Mouse (Mus musculus) lung, embryonic 16.5 days (tissue): ENCODE data around the gene Snta1. TPM values are rescaled to one million over a fixed set of nuclear protein-coding genes. Genes with fewer than 3 reads are reported as not detected.

Experiments used
- ATAC-seq: fragments of 200-750 bp; cut with Nextera tagmentation; 2 replicates; pipeline ENCODE4 v1.8.0; 2017; ENCODE audit warnings: low read depth, mild to moderate bottlenecking, moderate library complexity
- H3K27ac ChIP-seq: fragments of 300-500 bp; sonication (generic); 2 replicates; pipeline ENCODE4 v1.5.1; 2014; ENCODE audit warnings: mild to moderate bottlenecking, control low read depth, low read length
- H3K27me3 ChIP-seq: fragments of 300-500 bp; sonication (generic); 2 replicates; pipeline ENCODE4 v1.6.1; 2014; ENCODE audit warnings: low read depth, low read length, mixed read lengths; ENCODE audit not compliant: control insufficient read depth, insufficient read depth
- H3K36me3 ChIP-seq: fragments of 300-500 bp; sonication (generic); 2 replicates; pipeline ENCODE4 v1.6.1; 2014; ENCODE audit warnings: low read length; ENCODE audit not compliant: control insufficient read depth, insufficient read depth
- H3K4me1 ChIP-seq: fragments of 300-500 bp; sonication (generic); replicated peaks from 2 replicates; pipeline ENCODE4 v1.6.1; 2014; ENCODE audit warnings: low read length, mixed read lengths; ENCODE audit not compliant: control insufficient read depth, insufficient read depth
- H3K4me2 ChIP-seq: fragments of 300-500 bp; sonication (generic); 2 replicates; pipeline ENCODE4 v1.6.1; 2014; ENCODE audit warnings: low read depth, low read length, control low read depth
- H3K4me3 ChIP-seq: fragments of 300-500 bp; sonication (generic); 2 replicates; pipeline ENCODE4 v1.5.1; 2014; ENCODE audit warnings: mild to moderate bottlenecking, low read length, control low read depth
- H3K9ac ChIP-seq: fragments of 300-500 bp; sonication (generic); 2 replicates; pipeline ENCODE4 v1.6.1; 2014; ENCODE audit warnings: low read length, control low read depth
- H3K9me3 ChIP-seq: fragments of 300-500 bp; sonication (generic); 2 replicates; pipeline ENCODE4 v1.6.1; 2016; ENCODE audit warnings: low read length; ENCODE audit not compliant: control insufficient read depth
- WGBS: fragments of 180-500 bp; shearing (Covaris S2); extraction: QIAGEN DNeasy Blood & Tissue Kit; methylation state at CpG from one replicate; pipeline ENCODE4 v1.1.7; 2014; 5-methylcytosine and 5-hydroxymethylcytosine counted together
- polyA plus RNA-seq: library from polyadenylated mRNA; unstranded; fragments of >200 nt; fragmentation: Nextera tagmentation; extraction: Ambion mirVana; gene quantifications from 2 replicates; pipeline ENCODE4 v1.2.1, GENCODE M21; 2015

The Snta1 gene
- polyA plus RNA-seq = 8.2 and 8.4 TPM in 2 replicates

DNA sequence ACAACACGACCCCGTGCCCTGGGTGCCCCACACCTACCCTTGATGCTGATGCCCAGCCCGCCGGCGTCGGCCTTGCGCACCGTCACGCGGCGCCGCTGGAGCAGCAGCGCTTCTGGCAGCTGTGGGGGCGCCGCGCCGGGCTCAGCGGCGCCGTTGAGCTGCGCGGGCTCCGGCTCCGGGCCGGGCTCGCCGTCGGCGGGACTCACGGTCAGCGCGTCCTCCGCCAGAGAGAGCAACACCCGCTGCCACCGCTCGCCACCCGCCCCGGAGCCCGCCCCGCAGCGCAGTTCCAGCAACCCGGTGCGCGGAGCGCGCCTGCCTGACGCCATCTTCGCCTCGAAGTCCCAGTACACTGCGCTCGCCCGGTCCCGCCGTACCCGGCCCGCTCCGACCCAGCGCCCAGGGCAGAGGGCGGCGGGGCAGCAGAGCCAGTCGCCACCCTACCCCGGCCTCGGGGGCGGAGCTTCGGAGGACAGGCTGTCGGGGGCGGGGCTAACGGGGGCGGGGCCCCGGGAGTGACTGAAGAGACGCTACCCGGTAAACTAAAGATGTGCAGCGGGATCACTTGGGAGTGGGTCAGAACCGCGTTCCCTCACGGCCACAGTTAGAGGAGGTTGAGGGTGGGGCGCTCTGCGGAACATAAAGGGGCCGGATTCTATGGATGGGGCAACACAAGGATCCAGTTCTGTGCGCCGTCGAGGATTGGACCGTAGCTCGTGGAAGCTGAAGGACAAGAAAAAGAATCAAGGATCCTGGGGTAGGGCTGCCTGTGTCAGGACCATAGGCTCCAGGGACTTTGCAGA, at the start of gene Snta1:
Gene Snta1 (minus strand): TSS at position 457 of the 803 bp plus-strand sequence.
- ATAC-seq = peak; percentile 91
- no peaks in the 10 kb centered on the region for H3K36me3 ChIP-seq
- peak within 1 kb of the TSS; percentile 85 for H3K4me2 ChIP-seq
- peak within 1 kb of the TSS; percentile 15; the same call in 1 of the 2 replicates for H3K27ac ChIP-seq
- peak within 1 kb of the TSS; percentile 64 for H3K4me3 ChIP-seq
- H3K9me3 ChIP-seq = no peaks in the 10 kb centered on the region
- H3K27me3 ChIP-seq = no peaks in the 10 kb centered on the region; the same call in 1 of the 2 replicates
- peak within 1 kb of the TSS; percentile 70 for H3K9ac ChIP-seq
- H3K4me1 ChIP-seq = peaks cover 8% of the 10 kb centered on the region
- 1% methylated on average over 64 of the region's 84 CpGs for WGBS

DNA sequence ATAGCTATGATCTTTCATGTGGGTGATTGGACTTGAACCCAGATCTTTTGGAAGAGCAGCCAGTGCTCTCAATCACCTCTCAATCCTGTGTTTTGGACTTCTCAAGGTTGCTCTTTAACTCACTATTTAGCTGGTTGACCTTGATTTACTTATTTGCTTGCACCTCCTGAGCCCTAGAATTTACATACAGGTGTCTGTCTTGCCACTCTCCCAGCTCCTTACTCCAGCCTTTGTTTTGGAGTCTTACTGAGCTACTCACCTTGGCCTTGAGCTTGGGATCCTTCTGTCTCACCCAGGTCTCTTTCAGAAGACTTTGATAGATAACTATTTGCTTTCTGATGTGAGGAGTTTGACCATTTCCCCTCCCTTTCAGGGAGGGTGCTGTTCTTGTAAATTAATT, 48.7 kb upstream of the Snta1 start:
- no peaks in the 10 kb centered on the region for H3K27me3 ChIP-seq
- no peak for ATAC-seq
- H3K4me2 ChIP-seq = no peak overlapping the region
- no peak overlapping the region for H3K4me3 ChIP-seq
- no peak overlapping the region for H3K9ac ChIP-seq
- no peaks in the 10 kb centered on the region for H3K9me3 ChIP-seq
- H3K4me1 ChIP-seq = peaks cover 21% of the 10 kb centered on the region
- H3K27ac ChIP-seq = no peak overlapping the region
- no peaks in the 10 kb centered on the region for H3K36me3 ChIP-seq

DNA sequence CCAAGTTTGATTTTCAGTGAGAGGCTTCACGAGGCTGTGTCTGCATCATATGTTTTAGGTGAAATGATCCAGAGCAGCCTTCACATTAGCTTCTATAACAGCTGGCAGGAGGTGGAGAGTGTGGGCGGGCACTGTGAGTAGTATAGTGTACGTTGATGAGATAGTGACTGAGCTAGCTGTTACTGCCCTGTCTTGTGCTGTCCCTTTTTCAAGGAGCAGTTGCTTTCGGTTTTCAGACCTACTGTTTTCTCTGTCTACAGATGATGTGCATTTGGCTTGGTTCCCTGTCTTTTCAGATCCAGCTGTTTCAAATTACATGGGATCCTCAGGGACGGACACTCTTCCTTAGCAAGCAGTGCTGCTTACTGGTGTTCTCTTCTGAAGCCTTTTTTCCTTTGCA, 47.9 kb upstream of the Snta1 start:
- H3K27me3 ChIP-seq = no peaks in the 10 kb centered on the region

DNA sequence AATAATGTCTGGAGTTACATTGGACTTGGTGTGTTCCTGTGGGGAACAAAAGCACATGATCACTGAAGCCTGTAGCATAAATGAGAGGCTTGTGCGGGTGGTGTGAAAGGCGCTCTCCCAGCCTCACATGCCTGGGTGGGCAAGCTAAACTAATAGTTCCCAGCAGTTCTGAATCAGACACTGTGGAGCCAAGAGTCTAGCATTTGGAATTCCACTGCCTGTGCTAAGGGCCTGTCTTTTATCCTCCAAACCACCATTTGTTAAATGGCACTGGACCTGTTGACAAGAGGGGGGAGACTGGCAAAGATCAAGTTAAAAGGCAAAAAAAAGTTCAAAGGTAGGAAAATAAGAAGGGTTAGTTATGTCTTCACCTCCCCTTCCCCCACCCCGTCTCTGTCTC, 46.7 kb upstream of the Snta1 start:
- H3K27me3 ChIP-seq = no peaks in the 10 kb centered on the region
- H3K36me3 ChIP-seq = no peaks in the 10 kb centered on the region
- no peak for ATAC-seq
- H3K4me2 ChIP-seq = no peak overlapping the region
- H3K4me3 ChIP-seq = no peak overlapping the region
- no peaks in the 10 kb centered on the region for H3K9me3 ChIP-seq
- H3K4me1 ChIP-seq = peaks cover 15% of the 10 kb centered on the region
- no peak overlapping the region for H3K27ac ChIP-seq
- WGBS = 76% methylated on average over 3 of the region's 3 CpGs
- no peak overlapping the region for H3K9ac ChIP-seq

More for the DNA sequence above, 47.9 kb upstream of the Snta1 start:
- WGBS = 40% methylated on average over 5 of the region's 5 CpGs
- no peaks in the 10 kb centered on the region for H3K36me3 ChIP-seq
- H3K9ac ChIP-seq = no peak overlapping the region
- H3K4me1 ChIP-seq = peaks cover 21% of the 10 kb centered on the region
- peak overlapping the region; percentile 15; the same call in 1 of the 2 replicates for H3K4me3 ChIP-seq
- peak overlapping the region; percentile 36 for H3K4me2 ChIP-seq
- ATAC-seq = peak; percentile 84
- peak overlapping the region; percentile 4 for H3K27ac ChIP-seq
- H3K9me3 ChIP-seq = no peaks in the 10 kb centered on the region

DNA sequence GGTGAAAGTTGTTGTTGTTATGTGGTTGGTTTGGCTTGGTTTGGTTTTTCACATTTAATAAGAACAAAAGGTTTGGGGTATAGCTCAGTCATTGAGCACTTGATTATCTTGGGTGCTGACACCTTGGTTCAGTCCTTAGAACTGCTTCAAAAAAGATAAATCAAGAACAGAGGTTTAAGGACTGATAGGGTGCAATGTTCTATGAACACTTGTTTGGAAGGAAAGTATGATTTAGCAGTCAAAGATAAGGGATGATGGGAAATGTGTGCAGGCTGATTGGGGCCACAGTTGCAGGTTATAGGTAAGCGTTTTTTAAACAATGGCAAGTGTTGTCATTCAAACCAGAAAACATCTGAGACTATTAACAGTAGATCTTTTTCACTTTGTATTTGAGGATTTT, 46.2 kb upstream of the Snta1 start:
- Histone ChIP-seq H3K4me1 (peaks cover 15% of the 10 kb centered on the region), H3K36me3 (no peaks in the 10 kb centered on the region), H3K27ac (no peak overlapping the region), H3K9ac (no peak overlapping the region), H3K9me3 (no peaks in the 10 kb centered on the region), H3K27me3 (no peaks in the 10 kb centered on the region), H3K4me2 (no peak overlapping the region), H3K4me3 (no peak overlapping the region)
- no peak for ATAC-seq
- 54% methylated on average over 1 of the region's 1 CpGs for WGBS

DNA sequence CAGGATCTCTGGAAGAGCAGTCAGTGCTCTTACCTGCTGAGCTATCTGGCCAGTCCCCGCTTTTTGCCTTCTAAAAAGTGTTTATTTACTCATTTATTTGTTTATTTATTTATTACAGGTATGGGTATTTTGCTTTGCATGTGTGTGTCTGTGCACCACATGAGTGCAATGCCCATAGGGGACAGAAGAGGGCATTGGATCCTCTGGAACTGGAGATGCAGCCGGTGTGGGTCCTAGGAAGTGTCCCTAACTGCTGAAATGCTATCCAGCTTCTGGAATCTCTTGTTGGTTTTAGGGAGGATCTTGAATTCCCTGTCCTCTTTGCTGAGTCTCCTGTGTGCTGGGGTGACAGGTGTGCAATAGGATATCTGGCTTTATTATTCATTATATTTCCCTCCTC, 45.1 kb upstream of the Snta1 start:
- no peak overlapping the region for H3K4me3 ChIP-seq
- H3K27me3 ChIP-seq = no peaks in the 10 kb centered on the region
- no peaks in the 10 kb centered on the region for H3K9me3 ChIP-seq
- H3K36me3 ChIP-seq = peaks cover under 1% of the 10 kb centered on the region; the same call in 1 of the 2 replicates
- H3K4me1 ChIP-seq = peaks cover 15% of the 10 kb centered on the region
- no peak overlapping the region for H3K9ac ChIP-seq
- no peak for ATAC-seq
- no peak overlapping the region for H3K27ac ChIP-seq
- H3K4me2 ChIP-seq = no peak overlapping the region
- 92% methylated on average over 2 of the region's 2 CpGs for WGBS

DNA sequence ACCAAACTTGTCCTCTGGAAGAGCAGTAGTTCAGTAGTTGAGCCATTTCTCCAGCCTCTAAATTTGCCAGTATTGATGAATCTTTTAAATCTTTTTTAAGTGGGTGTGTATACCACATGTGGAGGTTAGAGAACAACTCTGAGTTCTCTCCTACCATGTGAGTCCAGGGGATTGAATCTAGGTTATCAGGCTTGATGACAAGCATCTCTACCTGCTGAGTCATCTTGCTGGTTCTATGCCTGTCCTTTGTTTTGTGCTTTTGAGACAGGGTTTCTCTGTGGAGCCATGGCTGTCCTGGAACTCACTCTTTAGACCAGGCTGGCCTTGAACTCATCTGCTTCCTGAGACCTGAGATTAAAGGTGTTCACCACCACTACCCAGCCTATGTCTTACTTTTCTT, 40.7 kb upstream of the Snta1 start:
- H3K9ac ChIP-seq = no peak overlapping the region
- H3K36me3 ChIP-seq = peaks cover 2% of the 10 kb centered on the region; the same call in 1 of the 2 replicates
- no peaks in the 10 kb centered on the region for H3K4me1 ChIP-seq
- no peak overlapping the region for H3K27ac ChIP-seq
- H3K27me3 ChIP-seq = no peaks in the 10 kb centered on the region
- no peak for ATAC-seq
- no peak overlapping the region for H3K4me2 ChIP-seq
- no peaks in the 10 kb centered on the region for H3K9me3 ChIP-seq
- H3K4me3 ChIP-seq = no peak overlapping the region

DNA sequence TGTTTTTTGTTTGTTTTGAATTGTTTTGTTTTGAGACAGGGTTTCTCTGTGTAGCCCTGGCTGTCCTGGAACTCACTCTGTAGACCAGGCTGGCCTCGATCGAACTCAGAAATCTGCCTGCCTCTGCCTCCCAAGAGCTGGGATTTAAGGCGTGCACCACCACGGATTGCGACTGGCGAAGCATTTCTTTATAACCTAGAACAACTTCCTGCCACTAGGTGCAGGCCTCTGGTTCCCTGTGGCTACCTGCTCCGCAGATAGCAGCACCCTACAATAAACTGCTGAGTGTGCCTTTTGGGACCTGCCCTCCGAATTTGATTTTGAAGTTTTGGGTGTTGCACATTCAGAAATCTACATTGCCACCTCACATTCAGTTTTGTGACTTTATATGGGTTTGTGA, 39.9 kb upstream of the Snta1 start:
- H3K9me3 ChIP-seq = no peaks in the 10 kb centered on the region
- no peak overlapping the region for H3K4me2 ChIP-seq
- H3K4me1 ChIP-seq = no peaks in the 10 kb centered on the region
- H3K36me3 ChIP-seq = peaks cover 2% of the 10 kb centered on the region; the same call in 1 of the 2 replicates
- H3K4me3 ChIP-seq = no peak overlapping the region
- H3K27ac ChIP-seq = no peak overlapping the region
- no peak for ATAC-seq
- 97% methylated on average over 8 of the region's 8 CpGs for WGBS
- no peak overlapping the region for H3K9ac ChIP-seq
- no peaks in the 10 kb centered on the region for H3K27me3 ChIP-seq

DNA sequence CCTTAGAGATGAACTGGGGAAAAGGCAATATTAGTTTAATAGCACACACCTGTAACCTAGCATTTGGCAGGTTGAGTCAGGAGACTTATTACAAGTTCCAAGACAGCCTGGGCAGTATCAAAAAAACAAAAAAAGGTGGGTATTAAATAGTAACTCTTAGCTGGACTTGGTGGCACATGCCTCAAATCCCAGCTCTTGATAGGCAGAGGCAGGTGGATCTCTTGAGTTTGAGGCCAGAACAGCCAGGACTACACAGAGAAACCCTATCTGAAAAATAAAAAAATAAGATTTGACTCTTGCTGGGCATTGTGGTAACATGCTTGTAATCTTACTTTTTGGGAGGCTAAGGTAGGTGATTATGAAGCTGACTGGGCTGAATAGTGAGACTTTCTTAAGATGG, 32.6 kb upstream of the Snta1 start:
- peak overlapping the region; percentile 59 for H3K27ac ChIP-seq
- H3K36me3 ChIP-seq = no peaks in the 10 kb centered on the region
- no peak overlapping the region for H3K4me2 ChIP-seq
- H3K9me3 ChIP-seq = no peaks in the 10 kb centered on the region
- H3K27me3 ChIP-seq = no peaks in the 10 kb centered on the region
- no peak for ATAC-seq
- H3K4me1 ChIP-seq = peaks cover 12% of the 10 kb centered on the region
- no peak overlapping the region for H3K4me3 ChIP-seq
- H3K9ac ChIP-seq = no peak overlapping the region
